Mouse (Mus musculus) small intestine, adult 2 months (tissue): ENCODE measurements around the gene Gdpgp1.

Source experiments
- CTCF ChIP-seq: fragments of 200-500 bp; IDR thresholded peaks from 2 replicates; pipeline ENCODE4 v1.5.1; 2012; ENCODE audit warnings: low read depth, mild to moderate bottlenecking, control low read depth, inconsistent platforms, low read length, moderate library complexity, mixed read lengths; ENCODE audit not compliant: insufficient replicate concordance, insufficient read length; ENCODE audit errors: extremely low read depth
- POLR2A ChIP-seq: fragments of 200-500 bp; IDR thresholded peaks from 2 replicates; pipeline ENCODE4 v1.6.1; 2012; ENCODE audit warnings: low read depth, mild to moderate bottlenecking, control low read depth, inconsistent platforms, low read length, moderate library complexity

GRCm38 (mm10) chr7:80252886-80253285, 20.2 kb downstream of the Gdpgp1 start:
- TF ChIP-seq POLR2A (no peak), CTCF (no peak)
